Mouse (Mus musculus) C2C12 (cell line): Measurements from ENCODE around the gene Ten1.

ENCODE experiments used
- CEBPB ChIP-seq: IDR thresholded peaks from one replicate; pipeline ENCODE4 v1.6.1; 2011; ENCODE audit warnings: low read depth, mild to moderate bottlenecking, control low read depth, moderate library complexity
- CTCF ChIP-seq: IDR thresholded peaks from one replicate; pipeline ENCODE4 v1.5.1; 2011; ENCODE audit not compliant: control insufficient read depth, insufficient read depth, insufficient read length
- FOSL1 ChIP-seq: IDR thresholded peaks from one replicate; pipeline ENCODE4 v1.8.0; 2011; ENCODE audit warnings: mild to moderate bottlenecking, low read length; ENCODE audit not compliant: poor library complexity, insufficient read depth, severe bottlenecking
- MAX ChIP-seq: IDR thresholded peaks from one replicate; pipeline ENCODE4 v1.6.1; 2011; ENCODE audit warnings: mild to moderate bottlenecking, control low read depth
- MYOD1 ChIP-seq: IDR thresholded peaks from one replicate; pipeline ENCODE4 v1.6.1; 2011; ENCODE audit warnings: low read depth; ENCODE audit not compliant: control insufficient read depth, insufficient read length
- MYOG ChIP-seq: IDR thresholded peaks from one replicate; pipeline ENCODE4 v1.6.1; 2011; ENCODE audit not compliant: control insufficient read depth, insufficient read length; ENCODE audit errors: extremely low read depth
- USF1 ChIP-seq: IDR thresholded peaks from one replicate; pipeline ENCODE4 v1.6.1; 2011; ENCODE audit warnings: low read depth, mild to moderate bottlenecking, control low read depth, moderate library complexity

- TF ChIP-seq MAX: no peak
- no peak for TF ChIP-seq MYOD1
- TF ChIP-seq CTCF: no peak
- TF ChIP-seq MYOG: no peak
- no peak for TF ChIP-seq FOSL1
- TF ChIP-seq USF1: no peak
- TF ChIP-seq CEBPB: no peak
These were observed 19.6 kb downstream of the Ten1 start for GRCm38 (mm10) chr11:116218263-116218662.
